Mouse (Mus musculus): ENCODE measurements around the gene Thbs3. TPM values are rescaled to one million over a fixed set of nuclear protein-coding genes. Genes with fewer than 3 reads are reported as not detected.
A peak's percentile ranks its signal among the peaks of the same experiment; 100 is the strongest.

Gene Thbs3
- polyA plus RNA-seq, 1 experiment, result 24.2 TPM

GRCm38 (mm10) chr3:89247466-89247865 lies 32.5 kb downstream of the Thbs3 start:
- Histone ChIP-seq H3K27ac (ENCODE audit: insufficient read depth, low read length) (no peak overlapping the region), H3K4me1 (ENCODE audit: control insufficient read depth, insufficient read depth, low read length) (peaks cover 13% of the 10 kb centered on the region), H3K4me3 (replicated peaks; ENCODE audit: insufficient read depth, low read depth, low read length) (no peak overlapping the region), H3K27me3 (ENCODE audit: control insufficient read depth, insufficient read depth, low read length) (no peaks in the 10 kb centered on the region)
- DNase-seq, result no peak
- 83% methylated on average over 4 of the region's 4 CpGs for WGBS
- TF ChIP-seq CTCF (IDR thresholded peaks at IDR 0.05; ENCODE audit: borderline replicate concordance, insufficient read depth, low read depth, low read length) (no peak), POLR2A (IDR thresholded peaks at IDR 0.05; ENCODE audit: borderline replicate concordance, insufficient read depth, low read length) (no peak)

GRCm38 (mm10) chr3:89250435-89251040 lies 35.6 kb downstream of the Thbs3 start:
- H3K4me1 ChIP-seq (ENCODE audit: control insufficient read depth, insufficient read depth, low read length), result peaks cover 8% of the 10 kb centered on the region; the same call in 1 of the 2 replicates
- DNase-seq, result peak; percentile 71 to 76
- no peak overlapping the region for H3K27ac ChIP-seq (ENCODE audit: insufficient read depth, low read length)
- 21% methylated on average over 7 of the region's 7 CpGs for WGBS
- H3K4me3 ChIP-seq (replicated peaks; ENCODE audit: insufficient read depth, low read depth, low read length), result no peak overlapping the region
- no peaks in the 10 kb centered on the region for H3K27me3 ChIP-seq (ENCODE audit: control insufficient read depth, insufficient read depth, low read length)
- TF ChIP-seq POLR2A (IDR thresholded peaks at IDR 0.05; ENCODE audit: borderline replicate concordance, insufficient read depth, low read length) (no peak), CTCF (IDR thresholded peaks at IDR 0.05; ENCODE audit: borderline replicate concordance, insufficient read depth, low read depth, low read length) (peak; percentile 89)

- Histone ChIP-seq H3K27ac (ENCODE audit: insufficient read depth, low read length) (no peak overlapping the region), H3K4me1 (ENCODE audit: control insufficient read depth, insufficient read depth, low read length) (peaks cover 4% of the 10 kb centered on the region; the same call in 1 of the 2 replicates), H3K27me3 (ENCODE audit: control insufficient read depth, insufficient read depth, low read length) (no peaks in the 10 kb centered on the region), H3K4me3 (replicated peaks; ENCODE audit: insufficient read depth, low read depth, low read length) (no peak overlapping the region)
- 6% methylated on average over 17 of the region's 17 CpGs for WGBS
- TF ChIP-seq POLR2A (IDR thresholded peaks at IDR 0.05; ENCODE audit: borderline replicate concordance, insufficient read depth, low read length) (no peak), CTCF (IDR thresholded peaks at IDR 0.05; ENCODE audit: borderline replicate concordance, insufficient read depth, low read depth, low read length) (no peak)
- no peak for DNase-seq
Measured at GRCm38 (mm10) chr3:89251365-89251895, 36.5 kb downstream of the Thbs3 start.

- WGBS, result 92% methylated on average over 5 of the region's 5 CpGs
- H3K27me3 ChIP-seq (ENCODE audit: control insufficient read depth, insufficient read depth, low read length), result no peaks in the 10 kb centered on the region
- 0 out of 2 replicates have a peak, but pooled peaks cover 4% of the 10 kb centered on the region for H3K4me1 ChIP-seq (ENCODE audit: control insufficient read depth, insufficient read depth, low read length)
- TF ChIP-seq POLR2A (IDR thresholded peaks at IDR 0.05; ENCODE audit: borderline replicate concordance, insufficient read depth, low read length) (no peak), CTCF (IDR thresholded peaks at IDR 0.05; ENCODE audit: borderline replicate concordance, insufficient read depth, low read depth, low read length) (no peak)
- H3K4me3 ChIP-seq (replicated peaks; ENCODE audit: insufficient read depth, low read depth, low read length), result no peak overlapping the region
- H3K27ac ChIP-seq (ENCODE audit: insufficient read depth, low read length), result no peak overlapping the region
- no peak for DNase-seq
Measured at GRCm38 (mm10) chr3:89254994-89255393, 40.0 kb downstream of the Thbs3 start.

- Histone ChIP-seq H3K27ac (ENCODE audit: insufficient read depth, low read length) (no peak overlapping the region), H3K4me3 (replicated peaks; ENCODE audit: insufficient read depth, low read depth, low read length) (no peak overlapping the region), H3K4me1 (ENCODE audit: control insufficient read depth, insufficient read depth, low read length) (0 out of 2 replicates have a peak, but pooled peaks cover 4% of the 10 kb centered on the region), H3K27me3 (ENCODE audit: control insufficient read depth, insufficient read depth, low read length) (no peaks in the 10 kb centered on the region)
- DNase-seq, result no peak
- TF ChIP-seq CTCF (IDR thresholded peaks at IDR 0.05; ENCODE audit: borderline replicate concordance, insufficient read depth, low read depth, low read length) (no peak), POLR2A (IDR thresholded peaks at IDR 0.05; ENCODE audit: borderline replicate concordance, insufficient read depth, low read length) (no peak)
- WGBS, result 72% methylated on average over 5 of the region's 5 CpGs
Measured at GRCm38 (mm10) chr3:89256177-89256576, 41.2 kb downstream of the Thbs3 start.

- H3K27me3 ChIP-seq (ENCODE audit: control insufficient read depth, insufficient read depth, low read length), result no peaks in the 10 kb centered on the region
- no peak for DNase-seq
- no peaks in the 10 kb centered on the region for H3K4me1 ChIP-seq (ENCODE audit: control insufficient read depth, insufficient read depth, low read length)
- no peak within 1 kb of the TSS for H3K27ac ChIP-seq (ENCODE audit: insufficient read depth, low read length)
- H3K4me3 ChIP-seq (replicated peaks; ENCODE audit: insufficient read depth, low read depth, low read length), result no peak within 1 kb of the TSS
- WGBS, result 30% methylated on average over 7 of the region's 7 CpGs
- no peak for TF ChIP-seq POLR2A (IDR thresholded peaks at IDR 0.05; ENCODE audit: borderline replicate concordance, insufficient read depth, low read length)
- no peak for TF ChIP-seq CTCF (IDR thresholded peaks at IDR 0.05; ENCODE audit: borderline replicate concordance, insufficient read depth, low read depth, low read length)
Measured at GRCm38 (mm10) chr3:89259076-89259475, 44.1 kb downstream of the Thbs3 start, which contains the start of gene Dpm3. Gene Dpm3, plus strand, starts transcription at chr3:89259358.

GRCm38 (mm10) chr3:89260211-89260610 lies 45.2 kb downstream of the Thbs3 start:
- TF ChIP-seq POLR2A (IDR thresholded peaks at IDR 0.05; ENCODE audit: borderline replicate concordance, insufficient read depth, low read length), result no peak
- TF ChIP-seq CTCF (IDR thresholded peaks at IDR 0.05; ENCODE audit: borderline replicate concordance, insufficient read depth, low read depth, low read length), result no peak
- Histone ChIP-seq H3K27me3 (ENCODE audit: control insufficient read depth, insufficient read depth, low read length) (no peaks in the 10 kb centered on the region), H3K27ac (ENCODE audit: insufficient read depth, low read length) (no peak overlapping the region), H3K4me1 (ENCODE audit: control insufficient read depth, insufficient read depth, low read length) (no peaks in the 10 kb centered on the region), H3K4me3 (replicated peaks; ENCODE audit: insufficient read depth, low read depth, low read length) (no peak overlapping the region)
- WGBS, result 60% methylated on average over 3 of the region's 3 CpGs
- no peak for DNase-seq

- 76% methylated on average over 10 of the region's 10 CpGs for WGBS
- TF ChIP-seq POLR2A (IDR thresholded peaks at IDR 0.05; ENCODE audit: borderline replicate concordance, insufficient read depth, low read length) (no peak), CTCF (IDR thresholded peaks at IDR 0.05; ENCODE audit: borderline replicate concordance, insufficient read depth, low read depth, low read length) (no peak)
- Histone ChIP-seq H3K4me3 (replicated peaks; ENCODE audit: insufficient read depth, low read depth, low read length) (no peak overlapping the region), H3K4me1 (ENCODE audit: control insufficient read depth, insufficient read depth, low read length) (peaks cover 2% of the 10 kb centered on the region; the same call in 1 of the 2 replicates), H3K27me3 (ENCODE audit: control insufficient read depth, insufficient read depth, low read length) (no peaks in the 10 kb centered on the region), H3K27ac (ENCODE audit: insufficient read depth, low read length) (no peak overlapping the region)
- DNase-seq, result no peak
Measured at GRCm38 (mm10) chr3:89262417-89262816, 47.4 kb downstream of the Thbs3 start.
